Mouse (Mus musculus) Muller cell, postnatal 12 days (primary cell): ENCODE data around the gene Hpcal4.
"Not testable (repeated sequence)": the region's sequence is repeated elsewhere in the genome, so short reads cannot be mapped to it uniquely, and the experiment has no call there.

ENCODE experiments used
- DNase-seq: peaks from one replicate; pipeline ENCODE4 v3.0.0-alpha.2; 2015; ENCODE audit errors: inconsistent ontology term

The Hpcal4 gene

GRCm38 (mm10) chr4:123182328-123183238 is at the start of gene Hpcal4:
Gene Hpcal4 (plus strand): TSS chr4:123183227.
- peak; percentile 69 for DNase-seq

- DNase-seq, result no peak
These were observed 45.5 kb upstream of the Hpcal4 start for GRCm38 (mm10) chr4:123137551-123137950.

- peak; percentile 93 for DNase-seq
These were observed 43.4 kb upstream of the Hpcal4 start, which contains the start of gene Ppie for GRCm38 (mm10) chr4:123139513-123140154. Gene Ppie (minus strand): TSS chr4:123139951.

- no peak for DNase-seq
These were observed 35.4 kb upstream of the Hpcal4 start for GRCm38 (mm10) chr4:123147446-123148150.

- no peak for DNase-seq
These were observed 31.0 kb upstream of the Hpcal4 start for GRCm38 (mm10) chr4:123152003-123152402.

- no peak for DNase-seq
These were observed 30.1 kb upstream of the Hpcal4 start for GRCm38 (mm10) chr4:123152976-123153375.

- DNase-seq, result peak; percentile 36
These were observed 28.0 kb upstream of the Hpcal4 start for GRCm38 (mm10) chr4:123155004-123155403.

GRCm38 (mm10) chr4:123155427-123155826 is 27.6 kb upstream of the Hpcal4 start:
- no peak for DNase-seq

- no peak for DNase-seq
These were observed 27.2 kb upstream of the Hpcal4 start for GRCm38 (mm10) chr4:123155840-123156239.

- no peak for DNase-seq
These were observed 22.5 kb upstream of the Hpcal4 start for GRCm38 (mm10) chr4:123160571-123160970.

GRCm38 (mm10) chr4:123161251-123161650 is 21.8 kb upstream of the Hpcal4 start:
- not testable (repeated sequence) for DNase-seq

- DNase-seq, result peak; percentile 51
These were observed 20.6 kb upstream of the Hpcal4 start for GRCm38 (mm10) chr4:123162305-123162917.

- no peak for DNase-seq
These were observed 18.9 kb upstream of the Hpcal4 start for GRCm38 (mm10) chr4:123164157-123164556.

- DNase-seq, result no peak
These were observed 11.2 kb upstream of the Hpcal4 start for GRCm38 (mm10) chr4:123171811-123172210.

- peak; percentile 89 for DNase-seq
These were observed 421 bp downstream of the Hpcal4 start for GRCm38 (mm10) chr4:123183239-123184056.

- no peak for DNase-seq
These were observed 1.8 kb downstream of the Hpcal4 start for GRCm38 (mm10) chr4:123184816-123185215.

- no peak for DNase-seq
These were observed 9.3 kb downstream of the Hpcal4 start for GRCm38 (mm10) chr4:123192336-123192735.

- DNase-seq, result no peak
These were observed 10.8 kb downstream of the Hpcal4 start for GRCm38 (mm10) chr4:123193791-123194190.

- DNase-seq, result no peak
These were observed 13.7 kb downstream of the Hpcal4 start for GRCm38 (mm10) chr4:123196695-123197094.

- peak; percentile 57 for DNase-seq
These were observed 17.8 kb downstream of the Hpcal4 start for GRCm38 (mm10) chr4:123200771-123201185.
